Mouse (Mus musculus) liver, embryonic 16.5 days (tissue): ENCODE data around the gene Tmem54. TPM values are rescaled to one million over a fixed set of nuclear protein-coding genes. Genes with fewer than 3 reads are reported as not detected.
A peak's percentile ranks its signal among the peaks of the same experiment; 100 is the strongest.

ENCODE experiments used
- ATAC-seq: fragments of 200-750 bp; cut with Nextera tagmentation; 2 replicates; pipeline ENCODE4 v1.8.0; 2017; ENCODE audit warnings: low read depth, mild to moderate bottlenecking, moderate number of reproducible peaks, moderate library complexity
- H3K27ac ChIP-seq: fragments of 300-500 bp; sonication (generic); 2 replicates; pipeline ENCODE4 v1.5.1; 2014; ENCODE audit warnings: mild to moderate bottlenecking, low read length
- H3K27me3 ChIP-seq: fragments of 300-500 bp; sonication (generic); 2 replicates; pipeline ENCODE4 v1.6.1; 2014; ENCODE audit warnings: low read depth, low read length, mixed read lengths; ENCODE audit not compliant: control insufficient read depth, insufficient read depth
- H3K36me3 ChIP-seq: fragments of 300-500 bp; sonication (generic); 2 replicates; pipeline ENCODE4 v1.6.1; 2014; ENCODE audit warnings: mild to moderate bottlenecking; ENCODE audit not compliant: control insufficient read depth, insufficient read depth
- H3K4me1 ChIP-seq: fragments of 300-500 bp; sonication (generic); 2 replicates; pipeline ENCODE4 v1.6.1; 2014; ENCODE audit warnings: low read depth, low read length, mixed read lengths; ENCODE audit not compliant: control insufficient read depth
- H3K4me2 ChIP-seq: fragments of 300-500 bp; sonication (generic); 2 replicates; pipeline ENCODE4 v1.6.1; 2014; ENCODE audit warnings: low read depth, low read length, mixed read lengths
- H3K4me3 ChIP-seq: fragments of 300-500 bp; sonication (generic); 2 replicates; pipeline ENCODE4 v1.5.1; 2014; ENCODE audit warnings: low read depth, mild to moderate bottlenecking, low read length
- H3K9ac ChIP-seq: fragments of 300-500 bp; sonication (generic); 2 replicates; pipeline ENCODE4 v1.6.1; 2014; ENCODE audit warnings: low read depth, low read length
- H3K9me3 ChIP-seq: fragments of 300-500 bp; sonication (generic); replicated peaks from 2 replicates; pipeline ENCODE4 v1.6.1; 2016; ENCODE audit warnings: low read length; ENCODE audit not compliant: control insufficient read depth
- WGBS: fragments of 180-500 bp; shearing (Covaris S2); extraction: QIAGEN DNeasy Blood & Tissue Kit; methylation state at CpG from one replicate; pipeline ENCODE4 v1.1.7; 2014; ENCODE audit not compliant: insufficient replicate concordance; 5-methylcytosine and 5-hydroxymethylcytosine counted together
- polyA plus RNA-seq: library from polyadenylated mRNA; unstranded; fragments of >200 nt; fragmentation: Nextera tagmentation; extraction: Ambion mirVana; gene quantifications from 2 replicates; pipeline ENCODE4 v1.2.1, GENCODE M21; 2015

The Tmem54 gene
- polyA plus RNA-seq, 1 experiment from 2014 or later, result 1.7 TPM

GRCm38 (mm10) chr4:129086078-129086477 is 19.3 kb upstream of the Tmem54 start:
- Histone ChIP-seq H3K9ac (no peak overlapping the region), H3K36me3 (peaks cover 7% of the 10 kb centered on the region), H3K27ac (no peak overlapping the region), H3K27me3 (no peaks in the 10 kb centered on the region), H3K4me3 (no peak overlapping the region), H3K4me2 (no peak overlapping the region), H3K4me1 (no peaks in the 10 kb centered on the region), H3K9me3 (no peaks in the 10 kb centered on the region)
- ATAC-seq, result no peak
- 24% methylated on average over 8 of the region's 8 CpGs for WGBS

DNA sequence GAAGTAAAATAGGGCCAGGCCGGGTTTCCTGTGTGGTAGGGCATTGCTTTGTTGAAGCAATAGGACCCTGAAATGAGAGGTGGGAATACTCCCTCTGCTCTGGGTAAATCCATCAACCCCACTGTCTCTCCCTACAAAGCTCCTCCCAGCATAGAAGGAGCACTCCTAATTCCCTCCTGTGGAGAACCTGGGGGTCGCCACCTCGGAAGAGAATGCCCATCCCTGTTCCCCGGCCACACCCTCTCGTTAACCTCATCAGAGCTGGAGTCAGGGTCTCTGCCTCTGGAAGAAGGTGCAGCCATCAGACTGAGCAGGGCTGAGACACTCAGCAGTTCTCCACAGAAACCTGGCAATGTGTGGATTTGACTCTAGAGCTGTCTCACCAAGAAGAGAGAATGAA is 17.5 kb upstream of the Tmem54 start:
- no peak overlapping the region for H3K27ac ChIP-seq
- H3K4me3 ChIP-seq, result no peak overlapping the region
- H3K4me1 ChIP-seq, result no peaks in the 10 kb centered on the region
- H3K9me3 ChIP-seq, result no peaks in the 10 kb centered on the region
- no peaks in the 10 kb centered on the region for H3K27me3 ChIP-seq
- WGBS, result 56% methylated on average over 5 of the region's 5 CpGs
- no peak overlapping the region for H3K4me2 ChIP-seq
- peaks cover 7% of the 10 kb centered on the region for H3K36me3 ChIP-seq
- H3K9ac ChIP-seq, result no peak overlapping the region
- ATAC-seq, result no peak

DNA sequence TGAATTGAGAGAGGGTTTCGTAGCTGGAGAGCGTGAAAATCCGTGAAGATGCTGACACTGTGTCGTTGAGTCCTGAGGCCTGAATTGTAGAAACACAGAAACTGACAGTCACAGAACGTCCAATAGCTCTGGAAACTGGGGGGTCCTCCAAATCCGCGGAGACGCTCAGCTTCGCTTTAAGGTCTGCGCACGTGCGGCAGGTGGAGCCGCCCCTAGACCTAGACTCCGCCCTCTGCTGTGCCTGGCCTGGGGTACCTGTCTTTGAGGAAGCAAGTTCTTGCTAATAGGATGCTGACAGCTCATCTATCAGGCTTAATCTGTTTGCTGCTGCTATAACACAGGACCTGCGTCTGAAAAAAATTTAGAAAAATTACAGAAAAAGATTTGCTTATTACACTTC is 10.1 kb upstream of the Tmem54 start:
- no peak overlapping the region for H3K27ac ChIP-seq
- H3K27me3 ChIP-seq, result no peaks in the 10 kb centered on the region
- H3K4me2 ChIP-seq, result no peak overlapping the region
- no peak overlapping the region for H3K9ac ChIP-seq
- no peaks in the 10 kb centered on the region for H3K36me3 ChIP-seq
- no peak overlapping the region for H3K4me3 ChIP-seq
- no peaks in the 10 kb centered on the region for H3K9me3 ChIP-seq
- no peak for ATAC-seq
- WGBS, result 27% methylated on average over 15 of the region's 15 CpGs
- no peaks in the 10 kb centered on the region for H3K4me1 ChIP-seq

DNA sequence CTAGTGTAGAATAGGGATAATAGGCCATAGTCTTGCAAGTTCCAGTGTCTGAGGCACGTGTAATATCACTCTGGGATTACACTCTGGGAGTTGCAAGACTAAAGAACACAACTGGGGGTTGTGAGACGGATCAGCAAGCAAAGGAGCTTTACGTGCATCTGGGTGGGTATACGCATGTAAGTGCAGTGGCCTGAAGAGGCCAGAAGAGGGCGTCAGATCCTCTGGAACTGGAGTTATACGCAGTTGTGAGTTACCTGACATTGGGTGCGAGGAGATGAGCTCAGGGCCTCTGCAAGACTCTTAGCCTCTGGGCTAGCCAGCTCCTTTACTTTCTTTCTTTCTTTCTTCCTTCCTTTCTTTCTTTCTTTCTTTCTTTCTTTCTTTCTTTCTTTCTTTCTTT is 8.3 kb upstream of the Tmem54 start:
- WGBS, result 59% methylated on average over 7 of the region's 7 CpGs
- H3K4me1 ChIP-seq, result no peaks in the 10 kb centered on the region
- H3K4me2 ChIP-seq, result no peak overlapping the region
- no peaks in the 10 kb centered on the region for H3K36me3 ChIP-seq
- no peak for ATAC-seq
- no peak overlapping the region for H3K4me3 ChIP-seq
- no peak overlapping the region for H3K9ac ChIP-seq
- no peaks in the 10 kb centered on the region for H3K9me3 ChIP-seq
- H3K27ac ChIP-seq, result no peak overlapping the region
- no peaks in the 10 kb centered on the region; the same call in 1 of the 2 replicates for H3K27me3 ChIP-seq

DNA sequence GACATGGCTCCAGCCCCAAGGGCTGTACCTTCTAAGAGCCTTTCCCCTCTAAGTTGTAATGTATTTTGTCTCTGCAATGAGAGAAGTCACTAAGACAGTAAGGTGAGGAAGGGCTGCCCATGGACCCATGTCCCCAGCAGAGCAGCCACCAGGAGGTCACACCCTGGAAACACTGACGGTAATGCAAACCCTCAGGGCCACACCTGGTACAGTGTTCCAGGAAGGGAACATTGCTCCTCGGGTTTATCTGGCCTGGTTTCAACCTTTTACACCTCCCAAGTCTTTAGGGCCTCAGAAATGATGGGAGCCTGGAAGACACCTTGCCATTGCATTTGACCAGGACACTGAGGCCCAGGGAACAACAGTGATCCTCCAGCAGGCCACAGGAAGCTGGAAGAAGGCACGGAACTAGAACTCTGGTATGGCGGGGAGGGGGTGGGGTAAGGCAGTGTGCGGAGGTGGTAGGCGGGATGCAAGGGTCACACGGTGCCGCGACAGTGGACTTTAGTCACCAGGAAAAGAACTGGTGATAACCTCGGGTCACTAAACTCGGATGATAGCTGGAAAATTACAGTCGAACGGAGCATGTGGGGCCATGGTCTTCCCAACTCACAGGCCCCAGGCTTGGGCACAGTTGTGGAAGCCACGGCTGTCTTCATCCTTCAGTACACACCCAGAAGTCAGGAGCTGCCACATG is 3.1 kb upstream of the Tmem54 start:
- WGBS, result 49% methylated on average over 14 of the region's 14 CpGs
- Histone ChIP-seq H3K9ac (no peak overlapping the region), H3K9me3 (no peaks in the 10 kb centered on the region), H3K4me3 (no peak overlapping the region), H3K27me3 (peaks cover 30% of the 10 kb centered on the region), H3K36me3 (no peaks in the 10 kb centered on the region), H3K4me1 (no peaks in the 10 kb centered on the region), H3K4me2 (no peak overlapping the region), H3K27ac (no peak overlapping the region)
- ATAC-seq, result peak; percentile 81

DNA sequence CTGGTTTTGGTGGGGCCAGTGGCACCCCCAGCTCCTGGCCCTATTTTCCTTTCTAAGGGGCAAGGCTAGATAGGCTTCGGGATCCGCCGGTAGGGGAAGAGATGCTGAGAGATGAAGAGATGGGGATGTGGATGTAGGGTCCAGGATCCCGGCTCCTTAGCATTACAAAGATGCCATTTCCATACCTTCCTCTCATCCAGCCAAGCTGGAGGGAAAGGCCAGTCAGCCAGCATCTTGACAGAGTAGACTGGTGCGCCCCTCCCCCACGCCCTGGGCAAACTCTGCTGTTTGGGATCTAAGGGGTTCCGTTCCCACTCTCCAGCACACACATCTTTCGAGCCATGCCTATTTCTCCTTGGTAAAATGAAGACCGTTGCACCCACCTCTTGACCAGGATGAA is 725 bp downstream of the Tmem54 start:
- no peak overlapping the region for H3K4me3 ChIP-seq
- H3K27ac ChIP-seq, result no peak overlapping the region
- H3K9ac ChIP-seq, result no peak overlapping the region
- no peaks in the 10 kb centered on the region for H3K36me3 ChIP-seq
- 21% methylated on average over 9 of the region's 9 CpGs for WGBS
- H3K27me3 ChIP-seq, result peaks cover 30% of the 10 kb centered on the region
- H3K9me3 ChIP-seq, result no peaks in the 10 kb centered on the region
- ATAC-seq, result no peak
- no peaks in the 10 kb centered on the region for H3K4me1 ChIP-seq
- no peak overlapping the region for H3K4me2 ChIP-seq

DNA sequence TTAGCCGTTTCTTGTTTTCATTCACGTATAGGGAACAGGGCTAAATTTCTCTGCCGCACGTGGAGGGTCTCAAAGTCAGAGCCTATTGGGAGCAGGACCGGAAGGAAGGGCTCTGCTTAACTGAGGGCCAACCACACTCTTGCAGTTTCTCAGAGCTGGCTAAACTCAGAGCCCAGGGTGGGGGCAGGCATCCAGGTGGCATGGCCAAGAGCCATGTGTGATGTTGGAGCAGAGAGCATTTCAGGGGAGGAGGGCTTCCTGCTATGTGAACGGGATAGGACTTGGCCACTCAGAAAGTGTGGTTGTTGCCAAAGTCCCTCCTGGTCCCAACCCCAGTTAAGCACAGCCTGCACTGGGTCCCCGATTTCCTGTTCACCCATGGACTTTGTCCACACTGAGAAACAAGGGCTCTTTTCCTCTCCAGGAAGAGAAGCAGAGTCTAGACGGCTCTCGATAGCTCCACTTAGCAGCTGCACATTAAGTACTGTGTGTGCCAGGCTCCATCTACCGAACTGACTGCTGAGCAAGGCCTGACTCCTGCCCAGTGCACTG is 2.1 kb downstream of the Tmem54 start:
- 46% methylated on average over 10 of the region's 10 CpGs for WGBS
- no peak overlapping the region for H3K9ac ChIP-seq
- peaks cover 30% of the 10 kb centered on the region for H3K27me3 ChIP-seq
- H3K9me3 ChIP-seq, result no peaks in the 10 kb centered on the region
- H3K4me2 ChIP-seq, result no peak overlapping the region
- H3K4me1 ChIP-seq, result no peaks in the 10 kb centered on the region
- no peak for ATAC-seq
- H3K36me3 ChIP-seq, result no peaks in the 10 kb centered on the region
- no peak overlapping the region for H3K4me3 ChIP-seq
- no peak overlapping the region for H3K27ac ChIP-seq

DNA sequence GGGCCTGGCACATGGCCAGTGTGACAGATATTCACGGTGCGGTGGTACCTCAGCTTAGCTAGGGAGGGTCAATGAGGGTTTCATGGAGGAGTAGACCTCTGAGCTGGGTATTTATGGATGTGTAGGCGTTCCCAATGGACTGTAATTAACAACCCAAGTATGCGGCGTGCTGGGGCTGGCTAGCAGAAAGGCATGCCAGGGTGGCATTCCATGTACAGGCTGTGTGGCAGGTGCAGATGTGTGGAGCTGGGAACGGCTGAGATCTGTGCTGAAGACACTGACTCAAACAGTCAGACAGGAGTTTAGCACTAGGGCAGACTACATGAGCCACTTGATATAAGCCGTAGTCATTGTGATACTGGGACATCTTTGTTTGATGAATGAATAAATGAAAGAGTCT is 3.3 kb downstream of the Tmem54 start:
- H3K4me2 ChIP-seq, result no peak overlapping the region
- H3K9me3 ChIP-seq, result no peaks in the 10 kb centered on the region
- WGBS, result 80% methylated on average over 7 of the region's 7 CpGs
- no peak overlapping the region for H3K27ac ChIP-seq
- no peak overlapping the region for H3K9ac ChIP-seq
- no peak for ATAC-seq
- no peaks in the 10 kb centered on the region for H3K36me3 ChIP-seq
- H3K27me3 ChIP-seq, result peaks cover 27% of the 10 kb centered on the region
- no peak overlapping the region for H3K4me3 ChIP-seq
- H3K4me1 ChIP-seq, result no peaks in the 10 kb centered on the region

DNA sequence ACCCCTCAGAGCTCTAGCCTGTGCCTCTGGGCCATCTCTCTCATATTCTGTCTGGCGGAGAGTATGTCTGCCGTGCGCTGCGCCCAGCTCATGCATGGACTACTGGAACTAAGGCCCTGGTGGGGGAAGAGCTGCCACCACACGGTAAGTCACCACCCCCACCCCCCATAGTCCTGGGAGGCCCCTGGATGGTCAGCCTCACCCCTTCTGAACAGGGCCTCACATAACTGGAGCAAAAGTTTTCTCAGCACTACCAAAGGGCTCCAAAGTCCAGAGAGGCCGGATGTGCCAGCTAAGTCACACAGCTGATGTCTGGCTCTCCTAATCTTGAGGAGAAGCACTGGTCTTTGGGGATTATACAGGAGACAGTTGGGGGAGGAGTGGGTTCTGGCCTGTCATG is 5.5 kb downstream of the Tmem54 start:
- H3K4me1 ChIP-seq, result no peaks in the 10 kb centered on the region
- no peak overlapping the region for H3K4me2 ChIP-seq
- no peaks in the 10 kb centered on the region for H3K9me3 ChIP-seq
- no peak for ATAC-seq
- 76% methylated on average over 6 of the region's 6 CpGs for WGBS
- no peak overlapping the region for H3K4me3 ChIP-seq
- no peaks in the 10 kb centered on the region for H3K36me3 ChIP-seq
- no peak overlapping the region for H3K9ac ChIP-seq
- H3K27ac ChIP-seq, result no peak overlapping the region
- peaks cover 7% of the 10 kb centered on the region for H3K27me3 ChIP-seq
